Mouse (Mus musculus) MEL (cell line): ENCODE results near the gene Ablim1.

Source experiments
- CHD2 ChIP-seq: IDR thresholded peaks from 2 replicates; pipeline ENCODE4 v1.6.1; 2011; ENCODE audit warnings: low read length, improper control_type of control experiment
- CTCF ChIP-seq, 3 experiments: IDR thresholded peaks in 2 of 3; conservative IDR thresholded peaks in 1 of 3; 2 replicates each; pipeline ENCODE4 v1.5.1; 2011 to 2012; ENCODE audit warnings: low read length in 3 of 3, low read depth in 2 of 3, mild to moderate bottlenecking in 2 of 3, improper control_type of control experiment in 1 of 3, inconsistent platforms in 1 of 3, mixed read lengths in 1 of 3, moderate library complexity in 1 of 3; ENCODE audit not compliant: control insufficient read depth in 1 of 3, insufficient read depth in 1 of 3, poor library complexity in 1 of 3, severe bottlenecking in 1 of 3
- EP300 ChIP-seq, 2 experiments: IDR thresholded peaks; 2 replicates each; pipeline ENCODE4 v1.6.1; 2011; ENCODE audit warnings: improper control_type of control experiment in 2 of 2, low read length in 2 of 2, low read depth in 1 of 2, mild to moderate bottlenecking in 1 of 2
- GATA1 ChIP-seq: IDR thresholded peaks from 2 replicates; pipeline ENCODE4 v1.6.1; 2011; ENCODE audit warnings: low read depth, low read length, improper control_type of control experiment
- JUND ChIP-seq: IDR thresholded peaks from 2 replicates; pipeline ENCODE4 v1.6.1; 2011; ENCODE audit warnings: low read depth, mild to moderate bottlenecking, improper control_type of control experiment, low read length
- MAX ChIP-seq: IDR thresholded peaks from 2 replicates; pipeline ENCODE4 v1.6.1; 2011; ENCODE audit warnings: low read length, improper control_type of control experiment
- MYB ChIP-seq: IDR thresholded peaks from 2 replicates; pipeline ENCODE4 v1.6.1; 2011; ENCODE audit warnings: mild to moderate bottlenecking, low read depth, low read length, improper control_type of control experiment
- MYC ChIP-seq: IDR thresholded peaks from 2 replicates; pipeline ENCODE4 v1.6.1; 2011; ENCODE audit warnings: low read depth, mild to moderate bottlenecking, low read length, improper control_type of control experiment, moderate library complexity
- NRF1 ChIP-seq: IDR thresholded peaks from 2 replicates; pipeline ENCODE4 v1.6.1; 2014; ENCODE audit warnings: low read depth, mild to moderate bottlenecking, inconsistent platforms, low read length, improper control_type of control experiment, moderate library complexity; ENCODE audit not compliant: poor library complexity, insufficient read depth, severe bottlenecking
- POLR2A ChIP-seq, 2 experiments: IDR thresholded peaks; 2 replicates each; pipeline ENCODE4 v1.6.1; 2011 to 2012; ENCODE audit warnings: low read length in 2 of 2, mild to moderate bottlenecking in 2 of 2, control low read depth in 1 of 2, improper control_type of control experiment in 1 of 2, low read depth in 1 of 2, moderate library complexity in 1 of 2; ENCODE audit not compliant: control insufficient read depth in 1 of 2, insufficient read depth in 1 of 2, poor library complexity in 1 of 2
- POLR2AphosphoS2 ChIP-seq: IDR thresholded peaks from 2 replicates; pipeline ENCODE4 v1.6.1; 2011; ENCODE audit warnings: low read length, improper control_type of control experiment
- TCF12 ChIP-seq: IDR thresholded peaks from 2 replicates; pipeline ENCODE4 v1.6.1; 2014; ENCODE audit warnings: low read depth, mild to moderate bottlenecking, inconsistent platforms, low read length, improper control_type of control experiment, moderate library complexity
- UBTF ChIP-seq: IDR thresholded peaks from 2 replicates; pipeline ENCODE4 v1.6.1; 2012; ENCODE audit warnings: low read depth, mild to moderate bottlenecking, inconsistent platforms, low read length, improper control_type of control experiment, moderate library complexity, borderline replicate concordance; ENCODE audit not compliant: insufficient read depth
- ZKSCAN1 ChIP-seq: IDR thresholded peaks from 2 replicates; pipeline ENCODE4 v1.6.1; 2012; ENCODE audit warnings: low read depth, mild to moderate bottlenecking, inconsistent platforms, low read length, improper control_type of control experiment, moderate library complexity

DNA sequence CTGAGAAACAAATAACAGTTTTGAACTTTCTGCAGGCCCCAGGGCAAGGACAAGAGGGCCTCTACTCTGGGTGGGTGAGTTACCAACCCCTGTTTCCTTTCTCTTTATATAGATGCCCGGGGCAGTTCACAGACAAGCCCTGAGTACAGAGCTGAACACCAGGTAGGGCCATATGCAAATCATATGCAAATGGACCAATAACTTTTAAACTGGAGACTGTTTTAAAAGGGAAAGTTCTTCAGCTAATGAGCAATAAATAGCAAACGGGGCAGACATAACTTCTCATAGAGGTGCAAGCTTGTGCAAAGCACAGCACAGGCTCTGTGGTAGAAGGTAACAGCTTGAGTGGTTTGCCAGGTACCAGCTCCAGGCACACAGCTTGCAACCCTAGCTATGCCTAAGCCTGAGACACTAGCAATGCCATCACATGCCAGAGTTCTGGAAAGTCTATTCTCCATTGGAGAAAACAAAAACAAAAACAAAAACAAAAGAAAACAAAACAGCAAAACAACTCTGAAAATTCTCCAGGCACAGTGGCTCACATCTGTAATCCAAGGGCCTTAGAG lies 225.8 kb downstream of the Ablim1 start:
- TF ChIP-seq EP300 (IDR thresholded peaks at IDR 0.05; ENCODE audit: low read depth in 1 of 2, low read length in 2 of 2) (no peak), MYC (no peak), ZKSCAN1 (no peak), TCF12 (no peak), JUND (no peak), POLR2A (IDR thresholded peaks at IDR 0.05; ENCODE audit: control insufficient read depth in 1 of 2, insufficient read depth in 1 of 2, low read depth in 1 of 2, low read length in 2 of 2, poor library complexity in 1 of 2) (no peak), CTCF (IDR thresholded peaks at IDR 0.05 in 2 of 3, conservative IDR thresholded peaks at IDR 0.05 in 1 of 3; ENCODE audit: control insufficient read depth in 1 of 3, insufficient read depth in 1 of 3, low read depth in 2 of 3, low read length in 3 of 3, poor library complexity in 1 of 3, severe bottlenecking in 1 of 3) (no peak), MAX (no peak), CHD2 (no peak), UBTF (no peak), MYB (no peak), GATA1 (no peak), NRF1 (no peak), POLR2AphosphoS2 (no peak)
